Mouse (Mus musculus) limb, embryonic 13.5 days (tissue): Measurements from ENCODE around the gene Slc25a48. TPM values are rescaled to one million over a fixed set of nuclear protein-coding genes. Genes with fewer than 3 reads are reported as not detected.

Experiments used
- ATAC-seq: fragments of 200-750 bp; cut with Nextera tagmentation; 2 replicates; pipeline ENCODE4 v1.8.0; 2017; ENCODE audit warnings: low read depth, moderate number of reproducible peaks, moderate TSS enrichment; ENCODE audit not compliant: low FRiP score
- H3K27ac ChIP-seq: fragments of 300-500 bp; sonication (generic); 2 replicates; pipeline ENCODE4 v1.5.1; 2015; ENCODE audit warnings: inconsistent platforms, mild to moderate bottlenecking, moderate library complexity
- H3K27me3 ChIP-seq: fragments of 300-500 bp; sonication (generic); 2 replicates; pipeline ENCODE4 v1.6.1; 2015; ENCODE audit warnings: mild to moderate bottlenecking, inconsistent platforms
- H3K36me3 ChIP-seq: fragments of 300-500 bp; sonication (generic); 2 replicates; pipeline ENCODE4 v1.6.1; 2015; ENCODE audit warnings: inconsistent platforms, mild to moderate bottlenecking, moderate library complexity
- H3K4me1 ChIP-seq: fragments of 300-500 bp; sonication (generic); 2 replicates; pipeline ENCODE4 v1.6.1; 2015; ENCODE audit warnings: inconsistent platforms
- H3K4me2 ChIP-seq: fragments of 300-500 bp; sonication (generic); replicated peaks from 2 replicates; pipeline ENCODE4 v1.6.1; 2015; ENCODE audit warnings: inconsistent platforms, mild to moderate bottlenecking, moderate library complexity
- H3K4me3 ChIP-seq: fragments of 300-500 bp; sonication (generic); 2 replicates; pipeline ENCODE4 v1.5.1; 2015; ENCODE audit warnings: moderate library complexity, mild to moderate bottlenecking, inconsistent platforms
- H3K9ac ChIP-seq: fragments of 300-500 bp; sonication (generic); 2 replicates; pipeline ENCODE4 v1.6.1; 2015; ENCODE audit warnings: mild to moderate bottlenecking, inconsistent platforms
- H3K9me3 ChIP-seq: fragments of 300-500 bp; sonication (generic); 2 replicates; pipeline ENCODE4 v1.6.1; 2016; ENCODE audit warnings: inconsistent platforms
- WGBS: fragments of 180-500 bp; shearing (Covaris S2); methylation state at CpG from one replicate; pipeline ENCODE4 v1.1.7; 2015; 5-methylcytosine and 5-hydroxymethylcytosine counted together
- polyA plus RNA-seq: library from polyadenylated mRNA; unstranded; fragments of >200 nt; fragmentation: Nextera tagmentation; extraction: Ambion mirVana; gene quantifications from 2 replicates; pipeline ENCODE4 v1.2.1, GENCODE M21; 2015

Gene Slc25a48
- polyA plus RNA-seq, 1 experiment from 2014 or later, result 0.28 TPM

DNA sequence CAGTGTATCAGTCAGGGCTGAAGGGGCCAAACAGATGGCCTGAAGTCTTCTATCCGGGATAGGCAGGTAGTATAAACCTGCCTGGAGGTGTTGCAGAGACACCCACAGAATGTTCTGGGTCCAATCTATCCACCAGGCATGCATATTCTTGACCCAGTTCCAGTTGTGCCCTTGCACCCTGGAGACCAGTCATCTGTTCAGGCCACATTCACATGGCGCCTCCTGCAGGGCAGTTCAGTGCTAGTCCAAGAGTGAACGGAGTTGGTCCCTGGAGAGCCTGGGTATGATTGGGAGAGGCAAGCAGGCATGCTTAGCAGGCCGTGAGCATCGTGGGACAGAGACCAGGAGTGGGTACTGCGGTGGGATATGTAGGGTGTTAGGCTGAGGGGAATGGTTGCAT lies 39.9 kb downstream of the Slc25a48 start:
- WGBS, result 79% methylated on average over 6 of the region's 6 CpGs
- Histone ChIP-seq H3K27ac (no peak overlapping the region), H3K4me3 (no peak overlapping the region), H3K27me3 (no peaks in the 10 kb centered on the region), H3K4me1 (no peaks in the 10 kb centered on the region), H3K9me3 (no peaks in the 10 kb centered on the region), H3K9ac (no peak overlapping the region), H3K36me3 (no peaks in the 10 kb centered on the region), H3K4me2 (no peak overlapping the region)
- no peak for ATAC-seq

DNA sequence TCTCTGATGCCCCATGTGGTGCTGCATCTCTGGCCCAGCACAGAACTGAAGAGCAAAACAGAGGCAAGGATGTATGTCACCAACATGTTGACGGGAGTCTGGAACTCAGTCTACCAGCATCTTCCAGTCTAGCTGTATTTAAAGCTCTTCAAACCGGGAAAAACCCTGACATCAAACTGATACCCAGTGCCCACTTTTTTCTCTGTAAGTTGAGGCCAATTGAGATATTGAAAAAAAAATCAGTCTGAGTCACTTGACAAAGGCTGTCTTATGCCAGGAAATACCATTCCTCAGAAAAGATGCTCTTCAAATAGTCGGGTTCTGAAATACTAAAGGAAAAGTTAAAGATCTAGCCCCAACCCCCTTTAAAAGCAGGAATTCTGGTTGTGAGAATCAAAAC lies 44.0 kb downstream of the Slc25a48 start, which contains the start of gene Il9:
TSS of gene Il9 (minus strand) at position 101 of the 400 bp plus-strand sequence.
- no peak within 1 kb of the TSS for H3K27ac ChIP-seq
- H3K4me2 ChIP-seq, result no peak within 1 kb of the TSS
- no peaks in the 10 kb centered on the region for H3K36me3 ChIP-seq
- no peak within 1 kb of the TSS for H3K4me3 ChIP-seq
- 85% methylated on average over 3 of the region's 3 CpGs for WGBS
- ATAC-seq, result no peak
- H3K4me1 ChIP-seq, result no peaks in the 10 kb centered on the region
- no peak within 1 kb of the TSS for H3K9ac ChIP-seq
- H3K27me3 ChIP-seq, result no peaks in the 10 kb centered on the region
- no peaks in the 10 kb centered on the region for H3K9me3 ChIP-seq

DNA sequence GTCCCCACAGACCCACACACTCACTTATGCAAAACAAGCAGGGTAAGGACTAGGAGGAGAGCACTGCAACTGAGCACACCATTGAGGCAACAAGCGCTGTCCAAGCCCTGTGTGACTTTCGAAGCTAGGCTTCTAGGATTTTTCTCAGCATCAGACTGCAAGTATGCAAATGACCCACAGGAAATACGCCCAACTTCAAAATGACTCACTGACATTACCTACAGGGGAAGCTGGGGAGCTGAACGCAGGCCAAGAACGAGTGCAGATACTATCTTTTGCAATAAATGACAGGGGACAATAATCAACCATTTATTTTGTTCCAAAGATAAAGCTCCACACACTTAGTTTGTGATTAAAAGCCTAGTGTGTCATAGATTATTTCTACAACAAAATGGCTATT lies 49.9 kb downstream of the Slc25a48 start:
- H3K4me2 ChIP-seq, result no peak overlapping the region
- no peak overlapping the region for H3K27ac ChIP-seq
- no peak overlapping the region for H3K9ac ChIP-seq
- H3K4me3 ChIP-seq, result no peak overlapping the region
- no peaks in the 10 kb centered on the region for H3K36me3 ChIP-seq
- no peaks in the 10 kb centered on the region for H3K4me1 ChIP-seq
- no peaks in the 10 kb centered on the region for H3K27me3 ChIP-seq
- 0 out of 2 replicates have a peak, but pooled peaks cover 6% of the 10 kb centered on the region for H3K9me3 ChIP-seq
- 71% methylated on average over 5 of the region's 5 CpGs for WGBS
- ATAC-seq, result no peak

DNA sequence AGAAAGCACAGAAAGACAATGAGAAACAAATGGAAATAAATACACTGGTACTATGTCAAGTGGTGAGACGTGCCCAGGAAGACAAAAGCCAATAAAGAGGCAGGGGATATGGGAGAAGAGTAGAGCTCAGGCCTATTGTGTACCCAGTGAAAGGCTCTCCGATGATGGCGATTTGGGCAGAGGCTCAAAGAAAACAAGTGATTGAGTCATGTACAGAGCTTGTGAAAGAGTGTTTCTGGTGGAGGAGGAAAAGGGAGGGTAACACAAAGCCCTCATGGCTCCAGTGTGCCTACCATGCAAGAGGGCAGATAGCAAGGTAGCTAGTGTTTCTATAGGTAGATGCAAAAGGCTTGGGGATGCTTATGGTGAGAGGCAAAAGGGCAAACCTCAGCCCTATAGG lies 56.3 kb downstream of the Slc25a48 start:
- WGBS, result 71% methylated on average over 3 of the region's 3 CpGs
- H3K4me1 ChIP-seq, result no peaks in the 10 kb centered on the region
- H3K36me3 ChIP-seq, result no peaks in the 10 kb centered on the region
- H3K27me3 ChIP-seq, result no peaks in the 10 kb centered on the region
- peaks cover 11% of the 10 kb centered on the region; the same call in 1 of the 2 replicates for H3K9me3 ChIP-seq
- no peak overlapping the region for H3K9ac ChIP-seq
- ATAC-seq, result no peak
- H3K27ac ChIP-seq, result no peak overlapping the region
- no peak overlapping the region for H3K4me3 ChIP-seq
- no peak overlapping the region for H3K4me2 ChIP-seq

DNA sequence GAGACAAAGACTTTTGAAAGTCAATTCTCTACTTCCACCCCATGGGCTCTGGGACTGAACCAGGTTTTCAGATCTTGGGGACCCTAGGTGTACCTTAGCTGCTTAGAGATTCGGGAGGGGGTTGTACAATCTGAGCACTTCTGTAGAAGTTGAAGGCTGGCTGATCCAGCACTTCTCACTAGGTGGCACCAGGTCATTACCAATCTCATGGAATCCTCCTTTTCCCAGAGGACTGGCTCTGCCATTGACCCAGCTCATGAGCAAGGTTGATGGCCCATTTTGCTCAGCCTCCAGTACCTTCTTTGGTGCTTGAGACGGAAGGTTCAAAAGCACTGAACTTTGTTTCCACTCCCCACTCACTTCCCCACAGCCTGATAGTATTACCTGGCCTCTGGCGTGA lies 62.0 kb downstream of the Slc25a48 start:
- Histone ChIP-seq H3K27ac (no peak overlapping the region), H3K36me3 (no peaks in the 10 kb centered on the region), H3K4me1 (no peaks in the 10 kb centered on the region), H3K9ac (no peak overlapping the region), H3K4me3 (no peak overlapping the region), H3K9me3 (peaks cover 4% of the 10 kb centered on the region; the same call in 1 of the 2 replicates), H3K27me3 (no peaks in the 10 kb centered on the region), H3K4me2 (no peak overlapping the region)
- no peak for ATAC-seq
- whole genome bisulfite sequencing, result 69% methylated on average over 3 of the region's 3 CpGs

DNA sequence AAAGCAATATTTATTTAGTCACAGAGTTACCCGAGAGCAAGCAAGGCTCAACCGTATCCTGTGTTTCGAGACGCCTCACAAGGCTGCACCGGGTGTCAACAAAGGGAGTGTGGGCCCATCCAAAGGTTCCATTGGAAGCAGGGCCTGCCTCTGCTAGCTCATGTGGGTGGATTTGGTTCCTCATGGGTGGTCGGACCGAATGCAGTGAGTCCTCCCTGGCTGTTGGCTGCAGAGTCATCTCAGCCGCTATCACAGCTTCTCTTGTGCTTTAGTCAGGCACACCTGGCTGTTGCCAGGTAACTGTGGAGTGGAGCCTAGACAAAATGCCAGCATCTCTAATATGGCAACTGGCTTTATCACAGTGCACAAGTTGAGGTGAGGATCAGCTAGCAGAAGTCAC lies 62.5 kb downstream of the Slc25a48 start:
- H3K9me3 ChIP-seq, result peaks cover 4% of the 10 kb centered on the region; the same call in 1 of the 2 replicates
- no peak overlapping the region for H3K27ac ChIP-seq
- WGBS, result 90% methylated on average over 8 of the region's 8 CpGs
- no peak overlapping the region for H3K4me3 ChIP-seq
- no peaks in the 10 kb centered on the region for H3K36me3 ChIP-seq
- H3K9ac ChIP-seq, result no peak overlapping the region
- no peaks in the 10 kb centered on the region for H3K4me1 ChIP-seq
- no peak overlapping the region for H3K4me2 ChIP-seq
- ATAC-seq, result no peak
- no peaks in the 10 kb centered on the region for H3K27me3 ChIP-seq

DNA sequence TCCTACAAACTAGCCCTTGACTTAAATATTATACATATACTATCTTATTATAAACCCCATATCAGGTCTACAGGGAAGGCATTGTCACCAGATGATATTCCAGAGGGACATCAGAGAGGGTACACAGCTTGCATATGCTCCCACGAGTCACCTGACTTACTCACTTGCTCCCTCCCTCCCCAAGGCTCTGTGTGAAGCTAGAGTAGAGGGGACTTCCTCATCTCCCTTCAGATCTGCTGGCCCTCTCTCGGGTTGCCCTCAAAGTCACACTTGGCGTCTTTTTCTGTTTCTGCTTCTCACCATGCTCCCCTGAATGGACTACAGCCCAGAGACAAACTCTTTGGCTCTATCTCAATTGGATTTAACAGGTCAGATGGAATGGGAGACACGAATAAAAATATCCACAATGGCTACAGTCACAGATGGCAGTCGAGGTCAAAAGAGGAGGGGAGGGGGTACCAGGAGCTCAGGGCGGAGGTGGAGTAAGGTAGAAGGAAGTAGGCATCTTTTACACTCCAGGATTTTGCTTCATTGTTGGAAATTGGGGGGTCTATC lies 63.8 kb downstream of the Slc25a48 start:
- WGBS, result 66% methylated on average over 6 of the region's 6 CpGs
- ATAC-seq, result no peak
- Histone ChIP-seq H3K36me3 (no peaks in the 10 kb centered on the region), H3K27me3 (no peaks in the 10 kb centered on the region), H3K4me2 (no peak overlapping the region), H3K9ac (no peak overlapping the region), H3K27ac (no peak overlapping the region), H3K9me3 (peaks cover 4% of the 10 kb centered on the region; the same call in 1 of the 2 replicates), H3K4me1 (no peaks in the 10 kb centered on the region), H3K4me3 (no peak overlapping the region)

DNA sequence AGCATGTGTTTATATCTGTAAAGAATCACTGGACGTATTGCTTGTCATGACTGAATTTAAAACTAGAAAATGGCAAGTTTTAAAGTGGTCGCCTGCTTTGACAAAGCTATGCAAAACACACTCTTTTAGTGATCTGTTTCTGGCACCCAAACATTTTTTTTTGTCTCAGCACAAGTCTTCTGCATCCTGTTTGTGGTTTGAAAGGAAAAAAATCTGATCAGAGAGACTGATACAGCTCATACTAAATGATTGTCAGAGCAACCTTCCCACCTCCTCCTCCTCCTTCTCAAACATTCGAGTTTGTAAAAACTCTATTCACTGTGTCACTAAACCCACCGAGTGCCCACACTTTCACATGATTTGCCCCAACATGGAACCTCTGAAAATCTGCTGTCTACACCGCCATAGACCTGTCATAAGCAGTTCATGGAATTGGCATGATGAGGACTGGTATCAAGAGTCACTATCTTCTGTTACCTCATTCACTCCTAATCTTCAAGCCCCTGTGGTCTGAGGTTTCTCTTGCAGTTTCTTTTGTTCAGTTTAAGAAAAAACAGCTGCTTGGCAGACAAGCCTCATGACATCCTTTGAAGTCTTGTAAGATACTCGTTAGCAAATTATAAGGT lies 68.8 kb downstream of the Slc25a48 start:
- no peaks in the 10 kb centered on the region for H3K27me3 ChIP-seq
- no peak overlapping the region for H3K4me2 ChIP-seq
- no peaks in the 10 kb centered on the region for H3K4me1 ChIP-seq
- no peaks in the 10 kb centered on the region for H3K9me3 ChIP-seq
- WGBS, result 78% methylated on average over 6 of the region's 6 CpGs
- ATAC-seq, result no peak
- H3K9ac ChIP-seq, result no peak overlapping the region
- H3K27ac ChIP-seq, result no peak overlapping the region
- H3K36me3 ChIP-seq, result no peaks in the 10 kb centered on the region
- no peak overlapping the region for H3K4me3 ChIP-seq

DNA sequence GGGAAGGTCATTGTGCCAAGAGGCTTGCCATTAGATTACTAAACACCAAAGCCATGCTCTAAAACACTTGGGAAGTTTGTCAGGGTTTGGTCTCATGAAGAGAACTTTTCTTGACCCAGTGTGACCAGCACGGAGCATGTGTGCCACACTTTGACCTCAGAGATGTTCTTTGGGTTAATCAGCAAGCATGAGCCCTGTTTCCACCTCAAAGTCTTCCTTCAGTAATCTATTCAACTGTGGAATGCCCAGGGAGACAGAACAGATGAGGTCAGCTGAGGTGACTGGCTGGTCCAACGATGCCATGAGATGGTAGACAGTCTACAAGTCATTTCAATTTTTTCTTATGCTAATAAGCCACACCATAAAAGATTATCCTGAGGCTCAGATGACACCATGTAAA lies 71.6 kb downstream of the Slc25a48 start:
- ATAC-seq, result no peak
- Histone ChIP-seq H3K9ac (no peak overlapping the region), H3K36me3 (no peaks in the 10 kb centered on the region), H3K4me2 (no peak overlapping the region), H3K27ac (no peak overlapping the region), H3K9me3 (no peaks in the 10 kb centered on the region), H3K4me3 (no peak overlapping the region), H3K4me1 (no peaks in the 10 kb centered on the region), H3K27me3 (no peaks in the 10 kb centered on the region)
- 81% methylated on average over 2 of the region's 2 CpGs for WGBS

DNA sequence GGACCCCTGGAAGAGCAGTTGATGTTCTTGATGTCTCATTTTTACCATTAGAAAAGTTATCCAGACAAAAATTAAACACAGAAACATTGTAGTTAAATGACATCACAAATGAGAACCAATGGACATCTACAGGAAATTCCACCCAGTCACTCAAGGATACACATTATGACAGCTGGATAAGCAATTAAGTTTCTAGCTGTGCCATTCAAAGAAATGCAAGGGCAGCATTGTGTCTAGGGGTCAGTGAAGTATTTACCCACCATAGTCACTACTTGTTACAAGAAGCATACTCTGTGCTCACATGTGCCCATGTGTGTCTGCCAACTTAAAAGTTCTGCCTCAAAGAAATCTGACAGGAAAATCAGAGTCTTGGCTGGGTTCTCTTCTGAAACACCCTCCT lies 75.4 kb downstream of the Slc25a48 start:
- Histone ChIP-seq H3K9me3 (no peaks in the 10 kb centered on the region), H3K36me3 (no peaks in the 10 kb centered on the region), H3K4me1 (no peaks in the 10 kb centered on the region), H3K9ac (no peak overlapping the region), H3K4me3 (no peak overlapping the region), H3K27ac (no peak overlapping the region), H3K4me2 (no peak overlapping the region), H3K27me3 (no peaks in the 10 kb centered on the region)
- ATAC-seq, result no peak

DNA sequence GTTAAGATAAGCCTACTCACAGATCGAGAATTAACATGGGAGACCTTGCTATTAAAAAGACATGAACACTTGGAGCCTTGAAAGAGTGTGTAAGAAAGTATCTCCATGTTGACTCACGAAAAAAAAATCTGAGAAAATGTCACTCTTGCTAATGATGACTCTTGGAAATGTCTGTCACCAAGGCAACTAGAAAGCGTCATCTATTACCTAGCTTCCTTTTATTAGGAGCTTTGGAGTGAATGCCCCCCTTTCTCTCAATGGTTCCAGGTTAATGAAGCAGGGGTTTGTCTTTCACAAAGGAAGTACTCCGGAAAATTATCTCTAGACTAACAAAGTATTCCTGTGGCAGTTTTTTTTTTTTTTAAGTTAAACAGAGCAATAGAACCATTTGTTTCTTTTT lies 78.2 kb downstream of the Slc25a48 start:
- no peak overlapping the region for H3K9ac ChIP-seq

DNA sequence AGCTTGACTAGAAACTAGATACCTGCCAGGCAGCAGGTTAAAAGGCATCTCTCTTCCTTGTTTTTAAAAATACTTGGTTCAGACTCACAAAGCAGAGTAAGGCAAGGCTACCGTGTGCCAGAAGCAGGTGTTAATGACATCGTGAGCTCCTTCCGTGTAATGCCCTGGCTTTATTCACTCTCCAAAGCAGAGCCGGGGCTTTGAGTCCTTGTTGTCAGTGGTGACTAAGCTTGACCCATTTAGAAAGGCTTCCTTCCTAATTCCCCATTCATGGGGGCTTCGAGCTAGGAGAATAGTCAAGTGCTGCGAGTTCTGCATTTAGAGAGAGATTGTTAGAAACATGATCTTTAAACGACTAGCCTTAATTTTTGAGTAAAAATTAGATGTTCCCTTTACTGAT lies 78.7 kb downstream of the Slc25a48 start:
- H3K4me2 ChIP-seq, result no peak overlapping the region
- 64% methylated on average over 7 of the region's 7 CpGs for WGBS

More for the DNA sequence above, 78.2 kb downstream of the Slc25a48 start:
- H3K27ac ChIP-seq, result no peak overlapping the region
- H3K36me3 ChIP-seq, result no peaks in the 10 kb centered on the region
- WGBS, result 83% methylated on average over 4 of the region's 4 CpGs
- no peaks in the 10 kb centered on the region for H3K9me3 ChIP-seq
- no peaks in the 10 kb centered on the region for H3K27me3 ChIP-seq
- no peak overlapping the region for H3K4me3 ChIP-seq
- H3K4me2 ChIP-seq, result no peak overlapping the region
- no peaks in the 10 kb centered on the region for H3K4me1 ChIP-seq
- ATAC-seq, result no peak

More for the DNA sequence above, 78.7 kb downstream of the Slc25a48 start:
- H3K36me3 ChIP-seq, result no peaks in the 10 kb centered on the region
- no peak overlapping the region for H3K9ac ChIP-seq
- no peak for ATAC-seq
- no peak overlapping the region for H3K4me3 ChIP-seq
- no peaks in the 10 kb centered on the region for H3K4me1 ChIP-seq
- no peaks in the 10 kb centered on the region for H3K9me3 ChIP-seq
- no peaks in the 10 kb centered on the region for H3K27me3 ChIP-seq
- no peak overlapping the region for H3K27ac ChIP-seq
